Mouse (Mus musculus) lung, embryonic 15.5 days (tissue): Measurements from ENCODE around the gene Bok. TPM values are rescaled to one million over a fixed set of nuclear protein-coding genes. Genes with fewer than 3 reads are reported as not detected.

Experiments
- polyA plus RNA-seq: library from polyadenylated mRNA; unstranded; fragments of >200 nt; fragmentation: Nextera tagmentation; extraction: Ambion mirVana; gene quantifications from 2 replicates; pipeline ENCODE4 v1.2.1, GENCODE M21; 2015

The Bok gene
- polyA plus RNA-seq, 1 experiment from 2014 or later = 87.3 TPM

Other genes starting within 250 kb of the Bok start
- gene Hdlbp, start 206.8 kb upstream of the Bok start, polyA plus RNA-seq = 158 and 159 TPM in 2 replicates
- gene Farp2, start 173.6 kb upstream of the Bok start, polyA plus RNA-seq = 6.1 and 6.3 TPM in 2 replicates
- 173 and 177 TPM in 2 replicates for gene Stk25, start 27.0 kb upstream of the Bok start, polyA plus RNA-seq
- gene Atg4b, start 65.8 kb downstream of the Bok start, polyA plus RNA-seq = 75.2 and 76.8 TPM in 2 replicates
- 46.6 and 50.9 TPM in 2 replicates for gene Thap4, start 69.2 kb downstream of the Bok start, polyA plus RNA-seq
- gene Dtymk, start 116.3 kb downstream of the Bok start, polyA plus RNA-seq = 258 and 260 TPM in 2 replicates
- gene Ing5, start 118.3 kb downstream of the Bok start, polyA plus RNA-seq = 20.6 and 22.3 TPM in 2 replicates
- gene D2hgdh, start 139.2 kb downstream of the Bok start, polyA plus RNA-seq = 12.5 and 14.9 TPM in 2 replicates
- 0.06 and 0.15 TPM in 2 replicates for gene Gal3st2, start 175.6 kb downstream of the Bok start, polyA plus RNA-seq
- gene Gal3st2b, start 232.7 kb downstream of the Bok start, polyA plus RNA-seq = 0.10 TPM in 1 of 2 replicates, not detected in the other